Mouse (Mus musculus) olfactory bulb, adult 2 months (tissue): ENCODE results near the gene Rgs3.

Source experiments
- CTCF ChIP-seq: fragments of 200-500 bp; IDR thresholded peaks from 2 replicates; pipeline ENCODE4 v1.5.1; 2012; ENCODE audit warnings: low read depth, mild to moderate bottlenecking, low read length, moderate library complexity; ENCODE audit not compliant: insufficient read depth
- POLR2A ChIP-seq: fragments of 200-500 bp; IDR thresholded peaks from 2 replicates; pipeline ENCODE4 v1.6.1; 2012; ENCODE audit warnings: mild to moderate bottlenecking, low read depth, low read length, moderate library complexity; ENCODE audit not compliant: insufficient read depth

DNA sequence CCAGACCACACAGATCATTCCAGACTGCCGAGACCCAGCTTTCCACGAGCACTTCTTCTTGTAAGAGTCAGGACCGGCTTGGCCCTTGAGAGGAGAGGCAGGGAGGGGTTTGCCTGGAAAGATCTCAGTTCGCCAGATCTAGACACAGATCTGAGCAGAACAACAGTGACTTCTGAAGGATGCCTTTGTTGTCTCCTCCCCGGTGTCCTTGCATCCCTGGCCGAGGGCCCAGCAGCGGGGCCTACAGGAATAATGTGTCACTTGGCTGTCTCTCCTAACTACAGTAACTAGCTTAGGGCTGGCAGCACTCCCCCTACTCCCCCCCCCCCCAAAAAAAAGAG is 46.9 kb downstream of the Rgs3 start:
- TF ChIP-seq CTCF: no peak
- TF ChIP-seq POLR2A: no peak
